Mouse (Mus musculus) heart, postnatal 14 days (tissue): ENCODE data around the gene 1700013F07Rik. TPM values are rescaled to one million over a fixed set of nuclear protein-coding genes. Genes with fewer than 3 reads are reported as not detected.
A peak's percentile ranks its signal among the peaks of the same experiment; 100 is the strongest.
"Not testable (repeated sequence)": the region's sequence is repeated elsewhere in the genome, so short reads cannot be mapped to it uniquely, and the experiment has no call there.

Experiments used
- DNase-seq, 2 experiments: peaks; one replicate each; pipeline ENCODE4 v3.0.0; 2021 to 2022
- intact Hi-C: fragments of 180-260 bp; cut with DNase I; formaldehyde crosslinking; loops from one replicate; pipeline ENCODE4 v1.15.1; 2025
- long read RNA-seq, 2 experiments: library from polyadenylated mRNA; stranded (forward); transcript quantifications; one replicate each; pipeline ENCODE4 v2.0.0; 2021
- total RNA-seq, 2 experiments: library from RNA; stranded (reverse); gene quantifications; 2 replicates each; pipeline ENCODE4 v1.2.3; 2021

The 1700013F07Rik gene
- total RNA-seq, result not detected
- long read RNA-seq, experiment 1, result 0 reads
- long read RNA-seq, experiment 2, result 0 reads

GRCm38 (mm10) chr3:108533951-108534350, at the start of gene 1700013F07Rik:
Gene 1700013F07Rik (plus strand): TSS chr3:108534150.
- DNase-seq, result no peak
- intact Hi-C loops, result no loop called here

GRCm38 (mm10) chr3:108484749-108485148, 49.2 kb upstream of the 1700013F07Rik start:
- DNase-seq, result no peak
- intact Hi-C loops, result no loop called here

- intact Hi-C loops, result no loop called here
- no peak for DNase-seq
Measured at GRCm38 (mm10) chr3:108489968-108490367, 44.0 kb upstream of the 1700013F07Rik start.

GRCm38 (mm10) chr3:108494861-108495474, 39.0 kb upstream of the 1700013F07Rik start:
- intact Hi-C loops, result no loop called here
- DNase-seq, result no peak

GRCm38 (mm10) chr3:108495486-108495885, 38.5 kb upstream of the 1700013F07Rik start:
- intact Hi-C loops, result no loop called here
- DNase-seq, result no peak

GRCm38 (mm10) chr3:108497602-108498001, 36.3 kb upstream of the 1700013F07Rik start:
- DNase-seq, result no peak
- intact Hi-C loops, result no loop called here

- no peak for DNase-seq
- intact Hi-C loops, result no loop called here
Measured at GRCm38 (mm10) chr3:108499826-108500225, 34.1 kb upstream of the 1700013F07Rik start.

GRCm38 (mm10) chr3:108501411-108501810, 32.5 kb upstream of the 1700013F07Rik start:
- intact Hi-C loops, DNase-seq: not testable (repeated sequence)

- intact Hi-C loops, result no loop called here
- DNase-seq, result no peak
Measured at GRCm38 (mm10) chr3:108503908-108504307, 30.0 kb upstream of the 1700013F07Rik start.

GRCm38 (mm10) chr3:108508745-108509474, 25.0 kb upstream of the 1700013F07Rik start:
- intact Hi-C loops, result no loop called here
- no peak for DNase-seq

GRCm38 (mm10) chr3:108510156-108510555, 23.8 kb upstream of the 1700013F07Rik start:
- intact Hi-C loops, result no loop called here
- no peak for DNase-seq

- intact Hi-C loops, result no loop called here
- DNase-seq, result no peak
Measured at GRCm38 (mm10) chr3:108510716-108511483, 23.1 kb upstream of the 1700013F07Rik start.

- DNase-seq, result no peak
- intact Hi-C loops, result no loop called here
Measured at GRCm38 (mm10) chr3:108513465-108513864, 20.5 kb upstream of the 1700013F07Rik start.

- DNase-seq, result no peak
- intact Hi-C loops, result no loop called here
Measured at GRCm38 (mm10) chr3:108518276-108518675, 15.7 kb upstream of the 1700013F07Rik start.

- no peak for DNase-seq
- intact Hi-C loops, result no loop called here
Measured at GRCm38 (mm10) chr3:108523415-108523814, 10.5 kb upstream of the 1700013F07Rik start.

- no peak for DNase-seq
- intact Hi-C loops, result no loop called here
Measured at GRCm38 (mm10) chr3:108528489-108528888, 5.5 kb upstream of the 1700013F07Rik start.

GRCm38 (mm10) chr3:108533114-108533885, 650 bp upstream of the 1700013F07Rik start:
- intact Hi-C loops, result no loop called here
- peak; percentile 28 to 40 for DNase-seq

GRCm38 (mm10) chr3:108535896-108536516, 2.1 kb downstream of the 1700013F07Rik start:
- DNase-seq, result no peak

GRCm38 (mm10) chr3:108536517-108537260, 2.7 kb downstream of the 1700013F07Rik start, which contains the start of gene 5330417C22Rik:
Gene 5330417C22Rik (minus strand): TSS chr3:108536536.
- intact Hi-C loops, result loop anchor here (1.0 kb wide), 1 partner anchor 18 kb away; no protein-coding TSS in a partner anchor
- peak; percentile 9 to 22 for DNase-seq

More at GRCm38 (mm10) chr3:108535896-108536516, 2.1 kb downstream of the 1700013F07Rik start:
- intact Hi-C loops, result no loop called here
